Mouse (Mus musculus): Measurements from ENCODE around the gene Map3k5.

GRCm38 (mm10) chr10:20066069-20066665, 131.9 kb downstream of the Map3k5 start:
- TF ChIP-seq CTCF (IDR thresholded peaks at IDR 0.05) (no peak), EP300 (IDR thresholded peaks at IDR 0.05) (no peak)
